Mouse (Mus musculus) cerebellum, adult 2 months (tissue): ENCODE data around the gene Tfdp1.

Experiments used
- CTCF ChIP-seq: fragments of 200-500 bp; IDR thresholded peaks from 2 replicates; pipeline ENCODE4 v1.5.1; 2011; ENCODE audit warnings: low read depth, mild to moderate bottlenecking, control low read depth, low read length, moderate library complexity, borderline replicate concordance; ENCODE audit not compliant: insufficient read depth
- POLR2A ChIP-seq: fragments of 200-500 bp; IDR thresholded peaks from 2 replicates; pipeline ENCODE4 v1.6.1; 2011; ENCODE audit warnings: low read length, control low read depth, borderline replicate concordance; ENCODE audit not compliant: insufficient read depth

DNA sequence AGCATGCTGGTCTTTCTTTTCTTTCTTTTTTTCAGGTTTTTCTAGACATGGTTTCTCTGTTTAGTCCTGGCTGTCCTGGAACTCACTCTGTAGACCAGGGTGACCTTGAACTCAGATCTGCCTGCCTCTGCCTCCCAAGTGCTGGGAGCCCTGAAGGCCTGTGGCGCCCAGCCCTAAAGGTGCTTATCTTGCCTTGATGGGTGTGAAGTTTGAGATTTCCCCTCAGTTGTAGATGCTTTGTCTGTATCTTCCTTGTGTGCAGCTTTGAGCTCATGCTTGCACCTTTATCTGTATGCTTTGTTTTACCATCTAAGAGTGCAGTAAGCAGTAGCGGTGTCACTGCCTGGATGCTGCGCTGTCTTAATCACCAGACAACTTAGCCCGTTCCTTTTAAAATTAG is 4.6 kb downstream of the Tfdp1 start:
- no peak for TF ChIP-seq POLR2A
- no peak for TF ChIP-seq CTCF
